Mouse (Mus musculus) brain, adult 10 weeks (tissue): ENCODE data around the gene Hrh2. TPM values are rescaled to one million over a fixed set of nuclear protein-coding genes. Genes with fewer than 3 reads are reported as not detected.

Experiments
- polyA plus RNA-seq: library from polyadenylated mRNA; stranded (reverse); fragments of 350-450 nt; fragmentation: Illumina TruSeq; extraction: RNeasy Lipid Tissue Mini Kit (QIAGEN cat#74804); gene quantifications from one replicate; pipeline ENCODE4 v1.2.3, GENCODE M21; 2015; ENCODE audit warnings: low read depth, low replicate concordance

Hrh2 gene
- polyA plus RNA-seq, result 7.7 TPM

GRCm38 (mm10) chr13:54192021-54192481, at the start of gene Hrh2:
Gene Hrh2 (plus strand): TSS chr13:54192129.

Other genes with a start within 250 kb of the Hrh2 start
- 38.7 TPM for gene Drd1, start 136.4 kb upstream of the Hrh2 start, polyA plus RNA-seq
- 46.6 TPM for gene Sfxn1, start 120.3 kb upstream of the Hrh2 start, polyA plus RNA-seq
- gene Cplx2, start 179.2 kb downstream of the Hrh2 start, polyA plus RNA-seq, result 507 TPM